Mouse (Mus musculus): ENCODE data around the gene Tex29. TPM values are rescaled to one million over a fixed set of nuclear protein-coding genes. Genes with fewer than 3 reads are reported as not detected.

Gene Tex29
- polyA plus RNA-seq, 1 experiment from 2014 or later, result not detected

DNA sequence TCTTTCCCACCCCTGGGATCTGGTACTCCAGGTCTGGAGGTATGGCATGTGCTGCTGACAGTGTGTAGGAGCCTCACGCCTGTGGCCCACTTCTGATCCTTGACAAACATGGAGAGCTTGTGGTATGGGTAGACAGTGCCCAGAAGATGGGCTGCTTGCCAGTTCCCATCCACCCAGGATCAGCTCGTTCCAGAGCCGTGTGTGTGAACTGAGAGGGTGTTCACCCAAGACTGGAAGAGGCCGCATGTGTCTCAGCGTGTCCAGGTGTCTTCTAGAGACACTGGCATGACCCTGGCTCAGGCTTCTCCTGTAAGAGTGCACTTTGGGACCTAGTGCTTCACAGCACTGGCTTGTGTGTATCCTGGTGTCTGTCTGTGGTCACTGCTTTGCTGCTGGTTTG lies 29.8 kb upstream of the Tex29 start:
- no peaks in the 10 kb centered on the region for H3K9me3 ChIP-seq
- no peak overlapping the region for H3K27ac ChIP-seq
- ATAC-seq (ENCODE audit: insufficient read depth, low FRiP score, low read depth), result 0 out of 2 replicates have a peak, but pooled peaks have one; percentile 4
- no peak overlapping the region for H3K4me2 ChIP-seq
- no peak overlapping the region for H3K4me3 ChIP-seq (replicated peaks)
- 0 out of 2 replicates have a peak, but pooled peaks cover 2% of the 10 kb centered on the region for H3K4me1 ChIP-seq
- WGBS, result 88% methylated on average over 5 of the region's 5 CpGs
- peaks cover 61% of the 10 kb centered on the region for H3K36me3 ChIP-seq
- no peaks in the 10 kb centered on the region for H3K27me3 ChIP-seq (replicated peaks)
- no peak overlapping the region for H3K9ac ChIP-seq

DNA sequence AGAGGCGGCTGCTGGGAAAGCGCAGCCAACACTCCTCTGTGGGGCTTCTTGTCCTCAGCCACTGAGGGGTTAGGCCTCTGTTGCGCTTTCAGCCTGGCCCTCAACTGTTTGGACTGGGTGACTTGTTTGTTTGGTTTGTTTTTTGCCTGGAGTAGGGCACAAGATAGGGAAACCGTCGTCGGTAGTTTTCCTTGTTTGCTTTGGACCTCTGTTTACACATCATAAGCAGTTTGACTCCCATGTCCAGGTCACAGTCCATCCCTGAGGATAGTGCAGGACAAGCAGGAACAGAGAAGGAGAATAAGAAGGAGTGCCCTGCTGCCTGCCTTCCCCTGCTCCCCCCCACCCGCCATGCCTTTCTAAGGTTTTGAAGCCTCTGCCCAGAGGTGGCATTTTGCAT lies 26.5 kb upstream of the Tex29 start:
- Histone ChIP-seq H3K9me3 (no peaks in the 10 kb centered on the region), H3K4me2 (no peak overlapping the region), H3K27me3 (replicated peaks) (no peaks in the 10 kb centered on the region), H3K4me1 (no peaks in the 10 kb centered on the region), H3K36me3 (peaks cover 72% of the 10 kb centered on the region), H3K27ac (no peak overlapping the region), H3K9ac (no peak overlapping the region), H3K4me3 (replicated peaks) (no peak overlapping the region)
- ATAC-seq (ENCODE audit: insufficient read depth, low FRiP score, low read depth), result no peak
- 78% methylated on average over 7 of the region's 7 CpGs for WGBS

DNA sequence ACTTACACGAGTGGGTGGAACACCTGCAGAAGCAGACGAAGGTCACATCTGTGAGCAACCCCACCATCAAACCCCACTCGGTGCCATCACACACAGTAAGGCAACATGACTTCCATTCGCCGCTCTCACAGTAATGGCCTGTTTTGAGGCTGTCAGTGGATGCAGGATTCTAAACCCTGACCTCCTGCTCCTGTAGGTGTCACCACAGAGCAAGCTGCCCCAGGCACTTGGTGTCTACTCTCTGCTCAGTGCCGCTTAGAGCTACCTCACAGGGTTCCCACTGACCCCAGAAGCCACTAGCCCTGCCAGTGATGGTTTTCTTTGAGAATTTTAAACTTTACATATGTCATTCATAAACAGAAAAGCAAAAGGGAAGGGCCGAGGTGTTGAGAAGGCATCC lies 25.1 kb upstream of the Tex29 start:
- H3K9ac ChIP-seq, result no peak overlapping the region
- H3K4me3 ChIP-seq (replicated peaks), result no peak overlapping the region
- peaks cover 64% of the 10 kb centered on the region for H3K36me3 ChIP-seq
- ATAC-seq (ENCODE audit: insufficient read depth, low FRiP score, low read depth), result no peak
- H3K27me3 ChIP-seq (replicated peaks), result no peaks in the 10 kb centered on the region
- H3K4me1 ChIP-seq, result no peaks in the 10 kb centered on the region
- no peak overlapping the region for H3K27ac ChIP-seq
- H3K4me2 ChIP-seq, result no peak overlapping the region
- H3K9me3 ChIP-seq, result no peaks in the 10 kb centered on the region
- 83% methylated on average over 7 of the region's 7 CpGs for WGBS

DNA sequence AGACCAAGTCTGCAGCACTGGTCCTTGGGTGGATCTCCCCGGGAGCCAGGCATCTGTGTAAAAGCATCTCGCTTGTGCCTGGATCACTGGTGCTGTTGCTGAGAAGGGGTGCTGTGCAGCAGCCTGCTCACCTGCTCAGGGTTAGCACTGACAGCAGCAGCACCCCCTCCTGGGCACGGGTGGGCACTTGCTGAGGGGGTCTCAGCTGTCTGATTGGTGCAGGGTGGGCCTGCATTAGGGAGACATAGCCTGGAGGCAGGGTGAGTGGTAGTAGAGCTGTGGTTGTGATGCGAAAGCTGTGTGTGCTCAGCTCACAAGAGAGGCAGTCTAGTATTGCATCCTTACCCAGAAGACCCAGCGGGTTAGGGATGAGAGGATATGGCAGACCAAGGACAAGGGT lies 20.1 kb upstream of the Tex29 start:
- Histone ChIP-seq H3K36me3 (peaks cover 59% of the 10 kb centered on the region), H3K27me3 (replicated peaks) (no peaks in the 10 kb centered on the region)

DNA sequence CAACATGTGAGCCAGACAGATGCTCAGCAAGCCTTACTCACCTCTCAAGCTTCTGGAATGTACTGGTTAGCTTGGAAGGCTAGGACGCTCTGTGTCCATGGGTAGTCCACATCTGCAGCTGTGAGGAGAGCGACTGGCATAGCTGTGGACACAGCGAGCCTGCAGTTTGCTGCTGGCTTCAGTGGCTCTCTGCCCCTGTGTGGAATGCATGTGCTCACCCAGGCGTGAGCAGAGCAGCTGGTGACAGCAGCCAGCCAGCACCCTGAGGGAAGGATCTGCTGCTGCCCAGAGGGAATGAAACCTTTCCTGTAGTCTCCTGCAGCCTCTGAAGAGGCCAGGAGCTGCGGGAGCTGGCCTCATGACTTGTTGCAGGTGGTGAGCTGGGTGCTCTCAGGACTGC lies 19.7 kb upstream of the Tex29 start:
- WGBS, result 90% methylated on average over 5 of the region's 5 CpGs
- Histone ChIP-seq H3K27me3 (replicated peaks) (no peaks in the 10 kb centered on the region), H3K4me1 (no peaks in the 10 kb centered on the region), H3K9me3 (no peaks in the 10 kb centered on the region), H3K36me3 (peaks cover 57% of the 10 kb centered on the region), H3K27ac (no peak overlapping the region), H3K4me2 (no peak overlapping the region), H3K9ac (no peak overlapping the region), H3K4me3 (replicated peaks) (no peak overlapping the region)
- no peak for ATAC-seq (ENCODE audit: insufficient read depth, low FRiP score, low read depth)

More for the DNA sequence above, 20.1 kb upstream of the Tex29 start:
- Histone ChIP-seq H3K4me2 (no peak overlapping the region), H3K4me3 (replicated peaks) (no peak overlapping the region), H3K9ac (no peak overlapping the region), H3K27ac (no peak overlapping the region), H3K9me3 (no peaks in the 10 kb centered on the region), H3K4me1 (no peaks in the 10 kb centered on the region)
- WGBS, result 89% methylated on average over 5 of the region's 5 CpGs
- no peak for ATAC-seq (ENCODE audit: insufficient read depth, low FRiP score, low read depth)

DNA sequence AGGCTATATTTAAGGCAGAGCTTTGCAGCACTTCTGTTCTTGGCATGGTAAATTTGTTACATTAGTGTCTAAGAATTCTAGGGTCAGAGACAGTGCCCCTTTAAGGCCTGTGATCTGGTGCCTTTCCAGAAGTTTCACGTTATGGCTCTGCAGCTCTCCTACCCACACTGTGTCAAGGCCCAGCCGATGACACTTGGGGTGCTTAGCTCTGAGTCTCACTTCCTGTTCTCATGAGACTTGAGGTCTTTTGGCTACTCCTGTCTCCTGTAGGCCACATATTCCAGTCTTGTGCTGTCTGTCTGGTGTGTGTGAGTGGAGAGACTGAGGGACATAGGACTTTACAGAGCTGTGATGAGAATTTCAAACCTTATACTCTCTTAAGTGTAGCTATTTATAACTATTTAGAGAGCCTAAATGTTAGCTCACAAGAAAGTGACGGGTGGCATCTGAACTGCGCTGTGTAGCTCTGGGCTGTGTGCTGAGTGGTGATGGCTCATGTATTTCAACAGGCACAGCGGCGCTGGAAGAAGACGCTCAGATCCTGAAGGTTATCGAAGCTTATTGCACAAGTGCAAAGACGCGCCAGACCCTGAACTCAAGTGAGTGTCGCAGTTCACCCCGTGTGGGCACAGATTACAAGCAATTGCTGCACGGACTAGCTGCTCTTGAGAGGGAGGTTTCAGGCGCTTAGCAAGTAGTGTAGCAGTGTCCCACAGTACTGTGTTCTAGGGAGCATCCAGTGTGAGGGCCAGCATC lies 18.6 kb upstream of the Tex29 start:
- Histone ChIP-seq H3K9ac (no peak overlapping the region), H3K4me3 (replicated peaks) (no peak overlapping the region), H3K27me3 (replicated peaks) (no peaks in the 10 kb centered on the region), H3K4me2 (no peak overlapping the region), H3K36me3 (peaks cover 47% of the 10 kb centered on the region), H3K4me1 (no peaks in the 10 kb centered on the region), H3K9me3 (no peaks in the 10 kb centered on the region), H3K27ac (no peak overlapping the region)
- WGBS, result 89% methylated on average over 14 of the region's 14 CpGs
- no peak for ATAC-seq (ENCODE audit: insufficient read depth, low FRiP score, low read depth)

DNA sequence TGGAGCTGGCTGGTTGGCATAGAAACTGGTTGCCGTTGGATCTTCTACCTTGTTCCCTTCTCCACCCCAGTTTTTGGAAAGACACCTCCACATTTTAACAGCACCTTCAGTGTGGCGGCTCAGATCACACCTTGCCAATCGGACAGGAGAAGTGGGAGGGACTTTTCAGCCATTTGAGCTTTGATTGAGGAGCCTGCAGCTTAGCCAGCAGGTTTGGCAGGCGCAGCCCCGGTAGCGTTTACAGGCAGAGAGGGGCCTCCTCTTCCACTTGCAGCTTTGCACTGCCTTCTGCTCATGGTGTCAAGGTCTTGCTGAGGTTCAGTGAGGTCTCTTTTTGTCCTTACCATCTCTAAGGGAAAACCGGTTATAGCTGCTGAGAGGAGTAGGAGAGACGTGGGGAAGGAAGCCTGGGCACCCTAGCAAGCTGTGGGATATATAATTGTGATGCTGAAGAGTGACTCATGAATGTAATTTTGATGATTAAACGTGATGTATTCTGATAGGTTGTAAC lies 17.7 kb upstream of the Tex29 start:
- H3K4me2 ChIP-seq, result no peak overlapping the region
- no peaks in the 10 kb centered on the region for H3K4me1 ChIP-seq
- peaks cover 43% of the 10 kb centered on the region for H3K36me3 ChIP-seq
- H3K9ac ChIP-seq, result no peak overlapping the region
- H3K27ac ChIP-seq, result no peak overlapping the region
- ATAC-seq (ENCODE audit: insufficient read depth, low FRiP score, low read depth), result no peak
- no peaks in the 10 kb centered on the region for H3K27me3 ChIP-seq (replicated peaks)
- 60% methylated on average over 9 of the region's 9 CpGs for WGBS
- H3K4me3 ChIP-seq (replicated peaks), result no peak overlapping the region
- no peaks in the 10 kb centered on the region for H3K9me3 ChIP-seq

DNA sequence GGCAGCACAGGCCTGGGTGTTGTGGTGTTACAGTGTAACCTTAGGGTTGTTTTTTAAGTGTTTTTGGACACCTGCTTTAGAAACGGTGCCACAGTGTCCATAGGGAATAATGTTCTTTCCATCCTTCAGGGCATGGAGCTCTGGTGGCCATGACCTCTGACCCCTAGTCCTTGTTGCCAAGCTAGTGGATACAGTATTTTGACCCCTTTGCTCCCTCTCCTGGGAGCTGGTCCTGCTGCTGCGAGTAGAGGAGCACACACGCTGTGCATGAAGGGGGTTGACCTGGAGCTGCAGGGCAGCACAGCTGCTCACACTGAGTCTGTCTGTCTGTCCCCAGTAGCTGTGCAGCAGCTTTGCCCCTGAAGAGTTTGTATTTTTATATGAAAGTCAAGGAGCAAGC lies 14.5 kb upstream of the Tex29 start:
- H3K36me3 ChIP-seq, result peaks cover 25% of the 10 kb centered on the region
- ATAC-seq (ENCODE audit: insufficient read depth, low FRiP score, low read depth), result no peak
- no peaks in the 10 kb centered on the region for H3K27me3 ChIP-seq (replicated peaks)
- no peak overlapping the region for H3K9ac ChIP-seq
- 62% methylated on average over 3 of the region's 3 CpGs for WGBS
- H3K4me1 ChIP-seq, result no peaks in the 10 kb centered on the region
- H3K9me3 ChIP-seq, result no peaks in the 10 kb centered on the region
- H3K4me3 ChIP-seq (replicated peaks), result no peak overlapping the region
- H3K27ac ChIP-seq, result no peak overlapping the region
- no peak overlapping the region for H3K4me2 ChIP-seq

DNA sequence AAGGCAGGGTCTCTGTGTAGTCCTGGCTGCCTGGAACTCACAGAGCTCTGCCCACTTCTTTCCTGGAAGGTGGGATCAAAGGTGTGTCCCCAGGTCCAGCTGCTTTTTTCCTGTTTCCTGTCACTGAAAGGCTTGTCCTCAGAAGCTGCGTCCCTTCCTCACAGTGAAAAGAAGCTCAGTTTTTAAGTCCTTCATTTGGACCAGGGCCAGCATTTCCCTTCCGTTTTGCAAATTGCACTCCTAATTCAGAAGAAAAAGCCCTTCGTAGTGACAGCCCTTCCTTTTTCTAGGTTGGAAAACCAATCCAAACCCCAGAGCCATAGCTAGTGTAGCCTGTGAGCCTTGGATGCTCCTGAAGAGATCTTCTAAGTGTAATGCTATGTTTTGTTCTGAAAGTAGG lies 13.0 kb upstream of the Tex29 start:
- WGBS, result 79% methylated on average over 3 of the region's 3 CpGs
- ATAC-seq (ENCODE audit: insufficient read depth, low FRiP score, low read depth), result no peak
- Histone ChIP-seq H3K9me3 (no peaks in the 10 kb centered on the region), H3K4me2 (no peak overlapping the region), H3K36me3 (peaks cover 23% of the 10 kb centered on the region), H3K4me3 (replicated peaks) (no peak overlapping the region), H3K4me1 (no peaks in the 10 kb centered on the region), H3K27ac (no peak overlapping the region), H3K27me3 (replicated peaks) (no peaks in the 10 kb centered on the region), H3K9ac (no peak overlapping the region)

DNA sequence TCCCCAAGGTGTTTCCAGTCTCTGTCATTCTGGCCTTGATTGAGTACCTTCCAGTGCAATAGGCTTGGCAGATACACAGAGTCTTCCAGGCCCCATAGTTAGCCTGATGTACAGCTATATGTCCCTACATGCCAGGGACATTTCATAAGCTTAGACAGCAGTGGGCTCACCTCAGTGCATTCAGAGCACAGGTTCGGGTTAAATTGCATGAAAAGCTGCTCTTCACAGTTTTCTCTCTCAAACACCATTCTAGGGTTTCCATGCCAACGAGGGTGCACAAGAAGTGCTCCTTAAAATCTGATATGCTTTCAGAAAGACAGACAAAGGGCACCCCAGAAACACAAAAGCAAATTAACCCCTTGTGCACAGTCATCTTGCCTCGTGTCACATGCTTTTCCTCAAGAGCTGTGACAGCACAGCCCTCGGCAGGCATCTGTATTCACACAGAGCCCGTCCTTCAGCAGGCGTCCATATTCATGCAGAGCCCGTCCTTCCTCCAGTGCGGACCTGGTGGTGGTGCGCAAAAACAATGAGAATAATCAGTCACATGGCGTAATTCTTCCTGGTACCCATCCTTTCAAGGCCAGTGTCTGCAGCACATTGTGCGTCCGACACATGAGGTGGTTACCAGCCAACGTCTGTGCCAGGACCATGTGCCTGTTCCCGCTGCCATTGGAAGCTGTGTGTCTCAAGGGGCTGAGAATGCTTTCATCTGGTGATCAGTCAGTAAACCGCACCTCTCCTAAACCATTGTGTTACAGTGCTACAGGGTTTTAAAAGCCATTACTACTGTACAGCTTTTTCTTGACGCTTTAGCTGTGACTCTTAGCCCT lies 9.8 kb upstream of the Tex29 start:
- H3K9ac ChIP-seq, result no peak overlapping the region
- no peak overlapping the region for H3K4me2 ChIP-seq
- no peaks in the 10 kb centered on the region for H3K9me3 ChIP-seq
- H3K27ac ChIP-seq, result no peak overlapping the region
- ATAC-seq (ENCODE audit: insufficient read depth, low FRiP score, low read depth), result no peak
- no peak overlapping the region for H3K4me3 ChIP-seq (replicated peaks)
- H3K36me3 ChIP-seq, result peaks cover 27% of the 10 kb centered on the region
- WGBS, result 84% methylated on average over 16 of the region's 16 CpGs
- no peaks in the 10 kb centered on the region for H3K27me3 ChIP-seq (replicated peaks)
- H3K4me1 ChIP-seq, result no peaks in the 10 kb centered on the region

DNA sequence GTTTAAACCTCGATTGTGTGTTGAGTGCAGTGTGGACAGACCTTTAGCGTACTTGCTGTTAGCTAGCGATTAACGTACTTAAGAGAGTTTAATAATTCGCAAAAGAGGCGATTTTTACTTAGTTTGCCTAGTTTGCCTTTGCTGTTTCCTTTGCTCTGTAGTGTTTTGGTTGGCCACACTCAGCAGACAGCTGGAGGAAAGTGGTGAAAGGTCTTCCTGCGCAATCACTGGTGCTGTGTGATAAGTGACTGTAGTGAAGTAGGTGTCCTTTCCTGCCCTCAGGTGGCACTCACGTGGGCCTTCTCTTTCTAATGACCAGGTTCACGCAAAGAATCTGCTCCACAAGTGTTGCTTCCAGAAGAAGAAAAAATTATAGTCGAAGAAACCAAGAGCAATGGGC lies 9.1 kb upstream of the Tex29 start:
- Histone ChIP-seq H3K4me1 (no peaks in the 10 kb centered on the region), H3K36me3 (peaks cover 27% of the 10 kb centered on the region), H3K27me3 (replicated peaks) (no peaks in the 10 kb centered on the region), H3K9ac (no peak overlapping the region), H3K4me3 (replicated peaks) (no peak overlapping the region), H3K4me2 (no peak overlapping the region), H3K27ac (no peak overlapping the region), H3K9me3 (no peaks in the 10 kb centered on the region)
- 92% methylated on average over 10 of the region's 10 CpGs for WGBS
- no peak for ATAC-seq (ENCODE audit: insufficient read depth, low FRiP score, low read depth)

DNA sequence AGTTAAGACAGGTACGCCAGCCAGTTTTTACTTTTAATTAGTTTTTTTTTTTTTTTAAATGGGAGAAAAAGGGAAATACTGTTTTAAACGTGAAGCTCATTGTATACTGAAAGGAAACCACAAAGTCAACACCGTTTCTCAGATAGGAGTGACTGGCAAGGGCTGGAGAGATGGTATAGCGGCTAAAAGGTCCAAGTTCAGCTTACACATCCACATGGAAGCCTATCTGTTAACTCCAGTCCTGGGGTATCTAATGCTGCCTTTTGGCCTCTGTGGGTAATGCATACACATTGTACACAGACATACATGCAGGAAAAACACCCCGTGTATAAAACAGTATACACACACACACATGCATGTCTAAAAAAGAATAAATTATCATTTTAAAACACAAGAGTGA lies 8.3 kb upstream of the Tex29 start:
- Histone ChIP-seq H3K36me3 (peaks cover 27% of the 10 kb centered on the region), H3K4me1 (no peaks in the 10 kb centered on the region), H3K9ac (no peak overlapping the region), H3K27me3 (replicated peaks) (no peaks in the 10 kb centered on the region), H3K4me2 (no peak overlapping the region), H3K9me3 (no peaks in the 10 kb centered on the region), H3K27ac (no peak overlapping the region), H3K4me3 (replicated peaks) (no peak overlapping the region)
- 73% methylated on average over 5 of the region's 5 CpGs for WGBS
- no peak for ATAC-seq (ENCODE audit: insufficient read depth, low FRiP score, low read depth)
